Mouse (Mus musculus) midbrain, embryonic 16.5 days (tissue): ENCODE measurements around the gene Adam21. TPM values are rescaled to one million over a fixed set of nuclear protein-coding genes. Genes with fewer than 3 reads are reported as not detected.

Source experiments
- ATAC-seq: fragments of 200-750 bp; cut with Nextera tagmentation; 2 replicates; pipeline ENCODE4 v1.8.0; 2017; ENCODE audit warnings: moderate TSS enrichment
- H3K27ac ChIP-seq: fragments of 300-500 bp; sonication (generic); 2 replicates; pipeline ENCODE4 v1.5.1; 2014; ENCODE audit warnings: mild to moderate bottlenecking, low read length, mixed read lengths
- H3K27me3 ChIP-seq: fragments of 300-500 bp; sonication (generic); 2 replicates; pipeline ENCODE4 v1.6.1; 2014; ENCODE audit warnings: low read depth, low read length, mixed read lengths; ENCODE audit not compliant: control insufficient read depth, insufficient read depth
- H3K36me3 ChIP-seq: fragments of 300-500 bp; sonication (generic); 2 replicates; pipeline ENCODE4 v1.6.1; 2014; ENCODE audit warnings: mild to moderate bottlenecking, low read length, moderate library complexity, mixed read lengths; ENCODE audit not compliant: control insufficient read depth, insufficient read depth
- H3K4me1 ChIP-seq: fragments of 300-500 bp; sonication (generic); 2 replicates; pipeline ENCODE4 v1.6.1; 2014; ENCODE audit warnings: mild to moderate bottlenecking, low read length, mixed read lengths; ENCODE audit not compliant: control insufficient read depth, insufficient read depth
- H3K4me2 ChIP-seq: fragments of 300-500 bp; sonication (generic); 2 replicates; pipeline ENCODE4 v1.6.1; 2014; ENCODE audit warnings: mild to moderate bottlenecking, low read length, mixed read lengths
- H3K4me3 ChIP-seq: fragments of 300-500 bp; sonication (generic); 2 replicates; pipeline ENCODE4 v1.5.1; 2014; ENCODE audit warnings: low read depth, mild to moderate bottlenecking, low read length, moderate library complexity, mixed read lengths
- H3K9ac ChIP-seq: fragments of 300-500 bp; sonication (generic); 2 replicates; pipeline ENCODE4 v1.6.1; 2014; ENCODE audit warnings: low read depth, low read length, mixed read lengths
- H3K9me3 ChIP-seq: fragments of 300-500 bp; sonication (generic); replicated peaks from 2 replicates; pipeline ENCODE4 v1.6.1; 2014; ENCODE audit warnings: mild to moderate bottlenecking, low read length, mixed read lengths; ENCODE audit not compliant: control insufficient read depth, poor library complexity, severe bottlenecking
- WGBS: fragments of 180-500 bp; shearing (Covaris S2); extraction: QIAGEN DNeasy Blood & Tissue Kit; methylation state at CpG from one replicate; pipeline ENCODE4 v1.1.7; 2014; 5-methylcytosine and 5-hydroxymethylcytosine counted together
- polyA plus RNA-seq: library from polyadenylated mRNA; unstranded; fragments of >200 nt; fragmentation: Nextera tagmentation; extraction: Ambion mirVana; gene quantifications from 2 replicates; pipeline ENCODE4 v1.2.1, GENCODE M21; 2015

The Adam21 gene
- 0.82 and 0.89 TPM in 2 replicates for polyA plus RNA-seq

GRCm38 (mm10) chr12:81568374-81568773 lies at the start of gene Adam21:
Gene Adam21 (minus strand): TSS chr12:81568474.
- no peak within 1 kb of the TSS for H3K4me3 ChIP-seq

DNA sequence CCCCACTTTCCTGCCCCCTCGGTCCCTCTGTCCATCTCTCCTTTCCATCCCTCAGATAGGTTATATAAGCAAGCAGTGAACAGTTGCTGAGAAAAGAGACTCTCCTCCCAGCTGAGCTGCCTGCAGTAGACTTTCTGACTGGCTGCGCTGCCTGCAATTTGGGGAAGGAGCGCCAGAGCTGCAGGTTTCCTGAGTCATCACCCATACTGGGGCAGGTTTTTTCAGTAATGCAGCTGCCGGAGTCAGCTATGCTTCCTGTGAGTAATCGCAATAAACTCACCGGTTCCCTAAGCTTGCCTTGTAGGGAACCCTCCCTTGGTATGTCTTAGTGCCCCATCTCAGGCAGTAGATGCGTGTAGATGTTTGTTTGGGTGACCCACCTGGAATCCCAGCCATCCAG lies 48.7 kb upstream of the Adam21 start:
- WGBS: 79% methylated on average over 7 of the region's 7 CpGs
- H3K9ac ChIP-seq: no peak overlapping the region
- H3K4me3 ChIP-seq: no peak overlapping the region
- no peaks in the 10 kb centered on the region for H3K27me3 ChIP-seq
- no peaks in the 10 kb centered on the region for H3K9me3 ChIP-seq
- no peak overlapping the region for H3K4me2 ChIP-seq
- no peak for ATAC-seq
- H3K4me1 ChIP-seq: no peaks in the 10 kb centered on the region
- no peak overlapping the region for H3K27ac ChIP-seq
- no peaks in the 10 kb centered on the region for H3K36me3 ChIP-seq

More at GRCm38 (mm10) chr12:81568374-81568773, at the start of gene Adam21:
- no peak for ATAC-seq
- Histone ChIP-seq H3K4me2 (no peak within 1 kb of the TSS), H3K36me3 (no peaks in the 10 kb centered on the region), H3K4me1 (no peaks in the 10 kb centered on the region), H3K9ac (no peak within 1 kb of the TSS), H3K27me3 (no peaks in the 10 kb centered on the region), H3K9me3 (no peaks in the 10 kb centered on the region), H3K27ac (no peak within 1 kb of the TSS)
- WGBS: 97% methylated on average over 1 of the region's 1 CpGs

GRCm38 (mm10) chr12:81615807-81616206 lies 47.5 kb upstream of the Adam21 start:
- H3K27me3 ChIP-seq: no peaks in the 10 kb centered on the region
- no peak overlapping the region for H3K9ac ChIP-seq
- H3K9me3 ChIP-seq: no peaks in the 10 kb centered on the region
- ATAC-seq: no peak
- 93% methylated on average over 6 of the region's 6 CpGs for WGBS
- H3K27ac ChIP-seq: no peak overlapping the region
- H3K4me3 ChIP-seq: no peak overlapping the region
- no peak overlapping the region for H3K4me2 ChIP-seq
- H3K4me1 ChIP-seq: no peaks in the 10 kb centered on the region
- H3K36me3 ChIP-seq: no peaks in the 10 kb centered on the region

GRCm38 (mm10) chr12:81609445-81609844 lies 41.2 kb upstream of the Adam21 start:
- H3K4me3 ChIP-seq: no peak overlapping the region
- H3K27me3 ChIP-seq: peaks cover 3% of the 10 kb centered on the region; the same call in 1 of the 2 replicates
- no peak overlapping the region for H3K9ac ChIP-seq
- H3K9me3 ChIP-seq: no peaks in the 10 kb centered on the region
- H3K4me2 ChIP-seq: no peak overlapping the region
- no peak overlapping the region for H3K27ac ChIP-seq
- H3K36me3 ChIP-seq: no peaks in the 10 kb centered on the region
- no peaks in the 10 kb centered on the region for H3K4me1 ChIP-seq
- ATAC-seq: no peak

DNA sequence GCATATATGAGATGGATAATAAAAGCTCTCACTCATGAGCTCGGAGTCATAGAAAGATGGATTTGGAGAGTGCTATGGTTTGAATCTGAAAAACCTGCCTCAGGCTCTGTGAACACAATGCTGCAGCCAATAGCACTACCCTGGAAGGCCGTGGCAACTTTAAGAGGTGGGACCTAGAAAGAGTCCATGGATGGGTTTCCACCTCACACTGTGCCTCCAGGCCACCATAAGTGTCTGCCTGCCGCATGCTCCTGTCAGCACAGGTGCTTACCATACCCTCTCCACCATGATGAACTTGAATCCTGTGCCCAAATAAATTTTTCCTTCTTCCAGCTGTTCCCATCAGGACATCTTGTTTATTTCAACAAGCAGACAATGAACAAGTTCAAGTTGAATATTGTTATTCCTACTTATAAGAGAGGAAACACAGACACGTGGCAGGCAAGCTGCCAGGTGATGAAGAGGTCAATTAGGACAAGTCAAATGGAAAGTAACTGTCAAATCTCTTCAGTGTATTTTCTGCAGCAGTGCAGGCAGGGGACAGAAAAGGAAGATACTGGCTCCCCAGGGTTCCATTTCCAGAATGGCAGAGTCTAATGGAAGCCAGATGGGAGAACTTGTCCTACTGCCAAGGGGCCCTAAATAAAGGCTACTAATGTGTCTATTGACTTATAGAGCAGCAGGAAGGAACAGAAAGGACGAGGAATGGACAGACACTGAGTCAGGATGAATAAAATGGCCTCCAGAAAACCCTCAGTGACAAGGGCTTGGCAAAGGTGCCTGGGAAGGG lies 36.9 kb upstream of the Adam21 start:
- ATAC-seq: no peak
- H3K4me1 ChIP-seq: no peaks in the 10 kb centered on the region
- H3K27me3 ChIP-seq: peaks cover 7% of the 10 kb centered on the region
- WGBS: 65% methylated on average over 5 of the region's 5 CpGs
- no peak overlapping the region for H3K9ac ChIP-seq
- no peaks in the 10 kb centered on the region for H3K36me3 ChIP-seq
- H3K4me2 ChIP-seq: no peak overlapping the region
- H3K4me3 ChIP-seq: no peak overlapping the region
- no peak overlapping the region for H3K27ac ChIP-seq
- no peaks in the 10 kb centered on the region for H3K9me3 ChIP-seq

DNA sequence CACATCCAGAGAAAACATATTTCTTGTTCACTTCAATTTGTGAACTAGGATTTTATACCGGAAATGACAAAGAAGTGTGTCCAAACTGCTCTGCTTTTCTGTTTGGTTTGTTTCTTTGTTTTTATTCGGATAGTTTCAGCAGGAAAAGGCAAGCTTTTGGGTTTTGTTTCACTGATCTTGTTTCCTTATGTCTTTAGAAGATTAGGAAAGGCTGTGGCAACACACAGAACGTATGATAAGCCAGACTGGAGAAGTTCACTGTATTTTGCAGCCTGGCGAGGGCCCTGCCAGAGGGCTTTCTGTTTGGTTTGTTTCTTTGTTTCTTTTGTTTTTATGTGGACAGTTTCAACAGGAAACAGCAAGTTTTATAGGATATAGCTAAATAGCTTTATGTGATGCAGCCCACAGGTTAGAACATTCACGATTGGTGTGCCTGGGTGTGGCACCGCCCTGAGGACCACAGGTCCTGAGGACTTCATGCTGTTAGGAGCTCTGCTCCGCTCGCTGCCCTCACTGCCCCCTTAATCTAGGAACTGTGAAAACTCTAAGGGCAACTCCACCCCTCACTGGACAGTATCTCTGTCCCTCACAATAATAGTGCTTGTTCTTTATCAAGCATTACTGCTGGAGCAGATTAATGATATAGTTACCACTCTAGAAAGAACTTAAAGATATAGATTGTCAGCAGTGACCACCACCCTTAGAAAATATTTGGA lies 28.4 kb upstream of the Adam21 start:
- 73% methylated on average over 8 of the region's 8 CpGs for WGBS
- H3K9me3 ChIP-seq: no peaks in the 10 kb centered on the region
- no peak overlapping the region for H3K27ac ChIP-seq
- ATAC-seq: no peak
- no peak overlapping the region for H3K4me2 ChIP-seq
- peaks cover 5% of the 10 kb centered on the region for H3K27me3 ChIP-seq
- no peak overlapping the region for H3K4me3 ChIP-seq
- no peaks in the 10 kb centered on the region for H3K36me3 ChIP-seq
- peaks cover 5% of the 10 kb centered on the region for H3K4me1 ChIP-seq
- H3K9ac ChIP-seq: no peak overlapping the region

- Histone ChIP-seq H3K4me3 (peak within 1 kb of the TSS; percentile 60), H3K4me1 (peaks cover 5% of the 10 kb centered on the region), H3K4me2 (peak within 1 kb of the TSS; percentile 72), H3K27me3 (no peaks in the 10 kb centered on the region), H3K36me3 (no peaks in the 10 kb centered on the region), H3K9me3 (no peaks in the 10 kb centered on the region), H3K27ac (peak within 1 kb of the TSS; percentile 43), H3K9ac (peak within 1 kb of the TSS; percentile 63)
- 3% methylated on average over 35 of the region's 36 CpGs for WGBS
- peak; percentile 98 for ATAC-seq
Observed at GRCm38 (mm10) chr12:81594902-81595671, 26.8 kb upstream of the Adam21 start, which contains the start of gene Med6. Gene Med6 (minus strand): TSS chr12:81595008.

- Histone ChIP-seq H3K27me3 (no peaks in the 10 kb centered on the region), H3K4me3 (no peak overlapping the region), H3K36me3 (no peaks in the 10 kb centered on the region), H3K4me2 (no peak overlapping the region), H3K27ac (no peak overlapping the region), H3K9ac (no peak overlapping the region), H3K9me3 (no peaks in the 10 kb centered on the region), H3K4me1 (no peaks in the 10 kb centered on the region)
- ATAC-seq: no peak
- 84% methylated on average over 5 of the region's 5 CpGs for WGBS
Observed at GRCm38 (mm10) chr12:81567931-81568330, 343 bp downstream of the Adam21 start.
